Mouse (Mus musculus) limb, embryonic 15.5 days (tissue): ENCODE measurements around the gene Il16. TPM values are rescaled to one million over a fixed set of nuclear protein-coding genes. Genes with fewer than 3 reads are reported as not detected.

ENCODE experiments used
- ATAC-seq: fragments of 200-750 bp; cut with Nextera tagmentation; 2 replicates; pipeline ENCODE4 v1.8.0; 2017; ENCODE audit warnings: low read depth, moderate TSS enrichment; ENCODE audit not compliant: insufficient number of reproducible peaks, low FRiP score, low TSS enrichment
- H3K27ac ChIP-seq: fragments of 300-500 bp; sonication (generic); 2 replicates; pipeline ENCODE4 v1.5.1; 2015; ENCODE audit warnings: moderate library complexity, mild to moderate bottlenecking, inconsistent platforms
- H3K27me3 ChIP-seq: fragments of 300-500 bp; sonication (generic); 2 replicates; pipeline ENCODE4 v1.6.1; 2015; ENCODE audit warnings: inconsistent platforms
- H3K36me3 ChIP-seq: fragments of 300-500 bp; sonication (generic); 2 replicates; pipeline ENCODE4 v1.6.1; 2015; ENCODE audit warnings: inconsistent platforms
- H3K4me1 ChIP-seq: fragments of 300-500 bp; sonication (generic); 2 replicates; pipeline ENCODE4 v1.6.1; 2015; ENCODE audit warnings: inconsistent platforms
- H3K4me2 ChIP-seq: fragments of 300-500 bp; sonication (generic); 2 replicates; pipeline ENCODE4 v1.6.1; 2015; ENCODE audit warnings: mild to moderate bottlenecking, inconsistent platforms
- H3K4me3 ChIP-seq: fragments of 300-500 bp; sonication (generic); 2 replicates; pipeline ENCODE4 v1.5.1; 2015; ENCODE audit warnings: mild to moderate bottlenecking, inconsistent platforms
- H3K9ac ChIP-seq: fragments of 300-500 bp; sonication (generic); 2 replicates; pipeline ENCODE4 v1.6.1; 2015; ENCODE audit warnings: inconsistent platforms
- H3K9me3 ChIP-seq: fragments of 300-500 bp; sonication (generic); 2 replicates; pipeline ENCODE4 v1.6.1; 2016; ENCODE audit warnings: inconsistent platforms
- WGBS: fragments of 180-500 bp; shearing (Covaris S2); methylation state at CpG from one replicate; pipeline ENCODE4 v1.1.7; 2015; 5-methylcytosine and 5-hydroxymethylcytosine counted together
- polyA plus RNA-seq: library from polyadenylated mRNA; unstranded; fragments of >200 nt; fragmentation: Nextera tagmentation; extraction: Ambion mirVana; gene quantifications from 2 replicates; pipeline ENCODE4 v1.2.1, GENCODE M21; 2015

The Il16 gene
- polyA plus RNA-seq, 1 experiment from 2014 or later, result 8.4 TPM

DNA sequence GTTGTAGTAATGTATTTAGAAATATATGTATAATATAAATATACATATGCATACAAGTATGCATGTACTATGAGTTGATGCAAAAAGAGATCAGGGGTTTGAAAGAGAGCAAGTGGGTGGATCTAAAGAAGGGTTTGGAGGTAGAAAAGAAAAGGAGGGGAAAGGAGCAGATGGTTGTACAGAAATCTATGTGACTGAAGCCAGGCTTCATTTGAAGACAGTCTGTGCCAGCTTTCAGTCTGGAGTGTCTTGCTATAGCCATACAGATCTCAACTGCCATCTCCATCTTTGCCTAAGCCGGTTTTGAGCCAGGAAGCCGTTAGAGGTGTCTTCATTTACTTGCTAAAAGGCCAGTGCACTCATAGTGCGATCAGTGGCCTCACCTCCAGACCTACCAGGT, 130.3 kb downstream of the Il16 start:
- H3K27ac ChIP-seq, result no peak overlapping the region
- H3K27me3 ChIP-seq, result no peaks in the 10 kb centered on the region
- 87% methylated on average over 3 of the region's 3 CpGs for WGBS
- peaks cover 6% of the 10 kb centered on the region; the same call in 1 of the 2 replicates for H3K4me1 ChIP-seq
- H3K9me3 ChIP-seq, result no peaks in the 10 kb centered on the region
- no peak for ATAC-seq
- no peak overlapping the region for H3K9ac ChIP-seq
- no peak overlapping the region for H3K4me3 ChIP-seq
- no peaks in the 10 kb centered on the region for H3K36me3 ChIP-seq
- H3K4me2 ChIP-seq, result no peak overlapping the region

DNA sequence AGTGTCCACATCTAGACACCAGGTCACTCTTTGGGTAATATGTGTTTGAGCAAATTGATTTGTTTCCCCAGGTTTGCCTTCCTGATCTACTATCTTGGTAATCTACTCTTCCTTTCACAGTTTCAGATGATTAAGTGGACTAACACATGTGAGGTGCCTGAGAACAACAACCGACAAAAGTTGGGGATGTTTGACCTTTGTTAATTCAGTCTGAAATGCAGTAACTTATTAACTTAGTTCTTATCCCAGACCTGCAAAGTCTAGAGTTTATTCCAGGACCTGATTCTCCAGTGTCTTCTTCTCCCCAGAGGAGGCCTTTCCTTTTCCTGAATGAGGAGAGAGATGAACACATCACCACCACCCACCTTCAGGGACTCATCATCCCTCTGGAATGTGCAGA, 133.6 kb downstream of the Il16 start:
- Histone ChIP-seq H3K36me3 (no peaks in the 10 kb centered on the region), H3K9me3 (no peaks in the 10 kb centered on the region), H3K4me1 (peaks cover under 1% of the 10 kb centered on the region; the same call in 1 of the 2 replicates), H3K4me2 (no peak overlapping the region), H3K27ac (no peak overlapping the region), H3K4me3 (no peak overlapping the region), H3K9ac (no peak overlapping the region), H3K27me3 (no peaks in the 10 kb centered on the region)
- no peak for ATAC-seq
- 92% methylated on average over 1 of the region's 1 CpGs for WGBS

- Histone ChIP-seq H3K9ac (no peak overlapping the region), H3K4me1 (no peaks in the 10 kb centered on the region), H3K27me3 (no peaks in the 10 kb centered on the region), H3K9me3 (no peaks in the 10 kb centered on the region), H3K4me3 (no peak overlapping the region), H3K4me2 (no peak overlapping the region), H3K27ac (no peak overlapping the region), H3K36me3 (no peaks in the 10 kb centered on the region)
- ATAC-seq, result no peak
- 96% methylated on average over 4 of the region's 4 CpGs for WGBS
Measured at GRCm38 (mm10) chr7:83609891-83610290, 135.6 kb downstream of the Il16 start.

DNA sequence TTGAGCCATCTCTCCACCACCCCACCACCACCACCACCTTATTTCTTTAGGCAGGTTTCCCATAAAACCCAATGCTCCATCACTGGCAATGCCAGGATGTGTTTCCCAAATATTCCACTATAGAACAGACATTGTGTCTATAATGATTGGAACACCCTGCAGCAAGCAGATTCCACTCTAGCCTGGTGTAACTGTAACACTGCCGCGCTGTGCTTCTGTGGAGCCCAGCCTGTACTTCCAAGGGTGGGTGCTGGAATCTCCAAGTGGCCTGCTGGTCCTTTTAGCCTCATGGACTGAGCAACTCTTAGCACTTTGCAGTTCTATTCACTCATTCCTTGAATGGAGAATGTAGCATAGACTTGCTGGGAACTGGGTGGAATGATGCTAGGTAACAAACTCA, 138.7 kb downstream of the Il16 start:
- no peak overlapping the region for H3K4me2 ChIP-seq
- H3K9me3 ChIP-seq, result no peaks in the 10 kb centered on the region
- no peaks in the 10 kb centered on the region for H3K36me3 ChIP-seq
- no peak overlapping the region for H3K27ac ChIP-seq
- H3K9ac ChIP-seq, result no peak overlapping the region
- H3K27me3 ChIP-seq, result no peaks in the 10 kb centered on the region
- 96% methylated on average over 2 of the region's 2 CpGs for WGBS
- H3K4me3 ChIP-seq, result no peak overlapping the region
- no peak for ATAC-seq
- H3K4me1 ChIP-seq, result peaks cover 5% of the 10 kb centered on the region; the same call in 1 of the 2 replicates

DNA sequence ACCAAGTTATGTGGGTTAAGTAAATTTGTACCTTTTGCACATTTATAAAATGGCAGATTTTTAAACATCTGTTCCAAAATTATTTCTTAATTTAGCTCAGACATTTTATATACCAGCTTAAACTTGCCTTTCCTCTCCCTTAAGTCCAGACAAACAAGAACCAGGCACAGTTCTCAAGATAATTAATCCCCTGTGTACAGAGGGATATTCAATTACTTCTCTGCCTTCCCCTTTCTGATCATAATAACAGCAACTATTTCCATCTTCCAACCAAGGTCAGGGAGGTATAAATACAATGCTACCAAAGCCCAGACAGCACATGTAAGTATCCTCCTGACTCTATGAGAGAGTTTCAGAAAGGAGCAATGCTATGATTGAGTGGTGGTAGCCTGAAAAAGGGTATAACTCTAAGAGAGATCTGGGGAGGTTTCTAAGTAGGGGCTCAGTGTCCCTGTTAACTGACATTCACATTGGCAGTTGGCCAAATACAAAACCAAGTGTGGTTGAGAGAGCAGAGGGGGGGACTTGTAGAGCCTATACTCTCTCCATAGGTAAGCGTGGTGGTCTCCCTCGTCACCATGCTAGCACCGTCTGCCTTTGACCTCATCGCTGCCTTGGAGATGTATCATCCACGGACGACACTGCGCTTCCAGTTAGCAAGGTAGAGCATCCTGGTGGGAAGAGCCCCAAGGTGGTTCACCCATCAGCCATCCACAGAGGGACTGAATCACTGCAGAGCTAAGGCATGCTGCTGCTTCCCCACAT, 141.2 kb downstream of the Il16 start:
- peaks cover 5% of the 10 kb centered on the region; the same call in 1 of the 2 replicates for H3K4me1 ChIP-seq
- 78% methylated on average over 7 of the region's 7 CpGs for WGBS
- H3K36me3 ChIP-seq, result no peaks in the 10 kb centered on the region
- H3K4me2 ChIP-seq, result no peak overlapping the region
- H3K9me3 ChIP-seq, result no peaks in the 10 kb centered on the region
- no peak overlapping the region for H3K9ac ChIP-seq
- no peak for ATAC-seq
- no peak overlapping the region for H3K4me3 ChIP-seq
- H3K27me3 ChIP-seq, result no peaks in the 10 kb centered on the region
- no peak overlapping the region for H3K27ac ChIP-seq

DNA sequence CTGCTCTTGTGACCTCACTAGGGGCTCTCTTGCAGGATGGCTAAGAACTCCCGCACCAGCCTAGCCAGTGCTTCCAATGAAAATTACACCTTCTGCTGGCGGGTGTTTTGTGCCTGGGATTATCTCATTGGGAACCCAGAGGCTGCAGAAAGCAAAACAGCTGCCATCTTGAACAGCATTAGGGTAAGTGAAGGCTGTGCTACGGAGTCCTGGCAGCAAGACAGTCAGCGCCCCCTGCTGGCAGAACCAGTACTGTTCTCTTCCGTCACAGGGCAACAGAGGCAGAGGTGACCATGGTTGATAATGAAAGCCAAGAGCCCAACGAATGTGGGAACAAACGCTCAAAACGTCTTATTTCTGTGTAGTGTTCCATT, 145.6 kb downstream of the Il16 start:
- ATAC-seq, result no peak
- Histone ChIP-seq H3K4me3 (no peak overlapping the region), H3K4me2 (no peak overlapping the region), H3K27ac (no peak overlapping the region), H3K9me3 (no peaks in the 10 kb centered on the region), H3K27me3 (no peaks in the 10 kb centered on the region), H3K9ac (no peak overlapping the region), H3K36me3 (no peaks in the 10 kb centered on the region), H3K4me1 (peaks cover 5% of the 10 kb centered on the region; the same call in 1 of the 2 replicates)
- 62% methylated on average over 8 of the region's 8 CpGs for WGBS

GRCm38 (mm10) chr7:83598997-83599912, 146.3 kb downstream of the Il16 start:
- H3K4me1 ChIP-seq, result no peaks in the 10 kb centered on the region; the same call in 1 of the 2 replicates
- no peaks in the 10 kb centered on the region for H3K36me3 ChIP-seq
- no peak overlapping the region for H3K4me3 ChIP-seq
- H3K27ac ChIP-seq, result no peak overlapping the region
- no peak overlapping the region for H3K4me2 ChIP-seq
- H3K9me3 ChIP-seq, result no peaks in the 10 kb centered on the region
- no peaks in the 10 kb centered on the region for H3K27me3 ChIP-seq
- no peak overlapping the region for H3K9ac ChIP-seq
- WGBS, result 81% methylated on average over 13 of the region's 13 CpGs
- ATAC-seq, result no peak

GRCm38 (mm10) chr7:83597063-83597462, 148.5 kb downstream of the Il16 start:
- Histone ChIP-seq H3K36me3 (no peaks in the 10 kb centered on the region), H3K4me2 (no peak overlapping the region), H3K9ac (no peak overlapping the region), H3K4me3 (no peak overlapping the region), H3K4me1 (no peaks in the 10 kb centered on the region), H3K27me3 (no peaks in the 10 kb centered on the region), H3K27ac (no peak overlapping the region), H3K9me3 (no peaks in the 10 kb centered on the region)
- WGBS, result 84% methylated on average over 3 of the region's 3 CpGs
- no peak for ATAC-seq

- no peak for ATAC-seq
- Histone ChIP-seq H3K4me3 (no peak overlapping the region), H3K27ac (no peak overlapping the region), H3K27me3 (no peaks in the 10 kb centered on the region), H3K9me3 (no peaks in the 10 kb centered on the region), H3K9ac (no peak overlapping the region), H3K4me1 (no peaks in the 10 kb centered on the region), H3K36me3 (no peaks in the 10 kb centered on the region), H3K4me2 (no peak overlapping the region)
- WGBS, result 79% methylated on average over 3 of the region's 3 CpGs
Measured at GRCm38 (mm10) chr7:83594056-83594455, 151.5 kb downstream of the Il16 start.

Other genes starting within 250 kb of the Il16 start
- 0.91 and 1.1 TPM in 2 replicates for gene Tmc3, start 160.8 kb downstream of the Il16 start, polyA plus RNA-seq
- 36.8 and 38.9 TPM in 2 replicates for gene Stard5, start 113.8 kb downstream of the Il16 start, polyA plus RNA-seq
- 0.18 TPM in 1 of 2 replicates, not detected in the other for gene Cfap161, start 49.2 kb upstream of the Il16 start, polyA plus RNA-seq
- gene Tlnrd1, start 138.6 kb upstream of the Il16 start, polyA plus RNA-seq, result 8.9 and 9.7 TPM in 2 replicates
- 84.9 and 90.8 TPM in 2 replicates for gene Mesd, start 138.7 kb upstream of the Il16 start, polyA plus RNA-seq